Mouse (Mus musculus): Measurements from ENCODE around the gene Slc38a10.
A peak's percentile ranks its signal among the peaks of the same experiment; 100 is the strongest.

Gene Slc38a10

GRCm38 (mm10) chr11:120136796-120137624, 14.1 kb downstream of the Slc38a10 start:
- DNase-seq, result peak; percentile 62

DNA sequence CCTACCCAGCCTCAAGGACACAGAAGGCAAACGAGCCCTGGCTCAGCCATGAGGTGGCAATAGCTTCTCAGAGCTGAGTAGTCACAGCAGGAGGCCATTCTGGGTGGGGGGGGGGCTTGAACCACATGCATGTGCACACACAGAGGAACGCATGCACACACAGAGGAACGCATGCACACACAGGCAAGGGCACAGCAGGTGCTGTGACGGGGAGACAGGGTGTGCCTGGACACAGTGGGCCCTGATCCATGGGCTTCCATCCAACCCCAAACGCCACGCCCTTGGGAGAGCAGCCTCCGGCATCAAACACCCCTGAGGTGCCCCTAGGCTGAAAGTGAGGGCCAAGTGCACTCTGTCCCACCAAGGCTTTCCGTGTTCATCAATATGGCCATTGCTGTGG, 15.0 kb downstream of the Slc38a10 start:
- DNase-seq, result no peak

DNA sequence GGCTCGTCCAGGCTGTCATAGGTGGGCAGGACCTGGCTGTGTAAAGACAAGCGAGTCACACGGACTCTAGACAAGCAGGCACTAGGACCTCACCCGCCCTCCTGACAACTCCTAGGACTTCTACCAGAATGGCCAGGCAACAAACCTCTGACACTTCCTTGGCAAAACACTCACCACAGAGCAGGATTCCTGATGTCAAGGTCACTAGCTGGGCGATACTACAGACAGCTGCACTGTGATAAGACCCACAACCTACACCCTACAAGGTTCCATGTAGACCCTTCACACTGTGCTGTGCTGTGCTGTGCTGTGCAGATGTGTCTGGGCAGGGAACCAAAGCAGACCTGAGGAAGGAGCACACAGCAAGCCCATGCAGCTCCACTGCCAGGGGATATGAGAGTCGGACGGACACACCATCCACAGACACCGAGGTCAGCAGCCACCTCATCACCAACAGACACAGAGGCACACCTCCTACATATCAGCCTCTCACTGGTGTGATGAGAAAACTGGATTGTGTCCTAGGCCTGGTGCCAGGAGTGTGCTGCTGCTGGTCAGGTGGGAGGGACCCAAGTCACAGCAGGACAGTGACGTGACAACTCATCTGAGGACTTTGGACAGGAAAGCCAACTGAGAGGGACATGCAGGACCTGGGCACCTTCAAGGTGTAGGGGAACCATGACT, 16.2 kb downstream of the Slc38a10 start:
- no peak for DNase-seq

- no peak for DNase-seq
Observed at GRCm38 (mm10) chr11:120134148-120134547, 17.0 kb downstream of the Slc38a10 start.

DNA sequence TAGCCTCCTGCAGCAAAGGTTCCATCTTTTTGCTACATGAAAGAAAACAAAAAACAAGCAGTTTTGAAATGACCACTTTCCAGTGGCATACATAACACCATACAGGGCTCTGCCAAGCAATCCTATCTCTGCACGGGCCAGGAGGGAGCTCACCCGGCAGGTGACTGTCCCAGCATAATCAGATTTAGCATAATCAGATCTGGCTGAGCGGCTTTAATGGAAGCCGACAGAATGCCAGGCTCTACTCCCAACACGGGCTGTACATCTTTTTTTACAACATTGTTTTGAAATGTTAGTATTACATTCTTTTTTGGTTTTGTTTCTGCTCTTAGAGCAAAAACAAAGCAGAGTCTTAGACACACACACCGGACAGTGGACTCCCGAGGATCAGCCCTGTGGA, 21.9 kb downstream of the Slc38a10 start:
- DNase-seq, result no peak

GRCm38 (mm10) chr11:120126845-120127244, 24.3 kb downstream of the Slc38a10 start:
- DNase-seq, result no peak

GRCm38 (mm10) chr11:120122126-120122525, 29.0 kb downstream of the Slc38a10 start:
- DNase-seq, result no peak

- peak; percentile 85 for DNase-seq
Observed at GRCm38 (mm10) chr11:120120642-120121420, 30.3 kb downstream of the Slc38a10 start.

DNA sequence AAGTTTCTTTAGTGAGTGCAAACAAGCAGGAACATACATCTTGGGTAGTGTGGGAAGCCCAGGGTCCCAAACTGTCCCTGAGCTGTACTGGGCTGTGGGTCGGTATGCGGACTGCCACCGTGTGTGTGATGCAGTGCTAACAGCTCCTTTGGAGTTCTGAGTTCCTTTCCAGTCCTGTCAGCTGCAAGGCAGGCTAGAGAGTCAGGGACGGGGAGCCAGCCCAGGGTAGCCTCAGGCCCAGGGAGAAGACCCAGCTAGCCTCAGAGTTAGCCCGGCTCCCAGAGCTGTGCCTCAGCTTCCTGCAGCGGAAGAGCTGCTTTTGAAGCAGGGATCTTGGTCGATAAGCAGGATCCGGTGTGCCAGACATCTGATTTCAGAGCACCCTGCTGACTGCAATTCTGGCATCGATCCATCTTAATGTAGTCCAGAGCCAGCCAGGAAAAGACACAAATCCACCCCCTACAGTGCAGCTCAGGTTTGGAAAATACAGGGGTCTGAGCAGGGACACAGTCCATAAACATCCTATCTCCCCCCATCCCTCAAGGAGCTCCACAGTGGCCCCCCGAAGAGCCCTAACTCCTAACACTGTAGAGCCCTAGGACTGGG, 31.1 kb downstream of the Slc38a10 start:
- no peak for DNase-seq

- no peak for DNase-seq
Observed at GRCm38 (mm10) chr11:120119108-120119507, 32.0 kb downstream of the Slc38a10 start.

- DNase-seq, result no peak
Observed at GRCm38 (mm10) chr11:120117626-120118025, 33.5 kb downstream of the Slc38a10 start.

GRCm38 (mm10) chr11:120114488-120115215, 36.5 kb downstream of the Slc38a10 start:
- DNase-seq, result no peak

DNA sequence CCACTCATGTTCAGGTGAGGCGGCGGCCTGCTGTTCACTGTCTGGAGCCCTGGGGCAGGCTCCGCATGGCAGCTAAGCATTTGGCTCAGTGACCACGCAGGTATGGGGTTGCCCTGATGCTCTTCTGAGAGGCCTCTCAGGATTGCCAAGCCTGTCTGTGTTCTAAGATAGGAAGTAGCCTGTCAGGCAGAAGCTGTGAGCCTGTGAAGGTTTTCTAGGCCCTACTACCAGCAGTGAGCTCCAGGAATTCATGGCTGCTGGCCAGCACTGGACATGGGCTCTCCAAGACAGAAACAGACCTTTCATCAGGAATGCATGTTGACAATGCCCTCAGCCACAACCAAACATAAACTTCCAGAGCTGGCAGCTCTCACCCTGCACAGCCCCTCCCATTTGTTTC, 39.0 kb downstream of the Slc38a10 start:
- no peak for DNase-seq

- DNase-seq, result no peak
Observed at GRCm38 (mm10) chr11:120111033-120111432, 40.1 kb downstream of the Slc38a10 start.

- no peak for DNase-seq
Observed at GRCm38 (mm10) chr11:120110554-120110953, 40.6 kb downstream of the Slc38a10 start.

DNA sequence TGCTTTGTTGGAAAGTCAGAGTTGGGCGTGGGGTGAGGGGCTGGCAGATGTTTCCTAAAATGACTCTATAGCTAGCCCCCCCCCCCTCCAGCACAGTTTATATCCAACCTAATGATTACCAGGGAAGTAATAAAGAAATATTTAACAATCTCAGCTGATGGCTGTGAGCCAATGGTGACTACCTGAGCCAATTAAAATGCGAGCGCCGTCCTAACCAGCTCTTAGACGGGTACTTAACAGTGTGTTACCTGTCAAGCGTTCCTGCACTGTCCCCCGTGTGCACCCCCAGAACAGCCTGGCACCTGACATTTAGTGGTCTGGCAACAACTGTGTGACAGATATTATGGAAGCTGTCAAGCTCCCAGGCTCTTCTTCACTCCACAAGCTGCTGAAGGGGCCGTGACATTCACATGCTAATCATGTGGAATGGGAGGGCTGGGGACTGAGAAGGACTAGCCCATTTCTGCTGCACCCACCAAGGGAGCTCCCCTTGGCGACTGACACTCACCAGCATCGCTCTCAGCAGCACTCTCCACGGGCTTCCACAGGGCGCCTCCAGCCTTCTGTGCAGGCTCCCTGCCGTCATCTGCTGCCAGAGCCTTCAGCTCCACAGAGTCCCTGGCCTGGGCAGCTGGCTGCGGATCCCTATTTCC, 41.5 kb downstream of the Slc38a10 start:
- DNase-seq, result no peak

DNA sequence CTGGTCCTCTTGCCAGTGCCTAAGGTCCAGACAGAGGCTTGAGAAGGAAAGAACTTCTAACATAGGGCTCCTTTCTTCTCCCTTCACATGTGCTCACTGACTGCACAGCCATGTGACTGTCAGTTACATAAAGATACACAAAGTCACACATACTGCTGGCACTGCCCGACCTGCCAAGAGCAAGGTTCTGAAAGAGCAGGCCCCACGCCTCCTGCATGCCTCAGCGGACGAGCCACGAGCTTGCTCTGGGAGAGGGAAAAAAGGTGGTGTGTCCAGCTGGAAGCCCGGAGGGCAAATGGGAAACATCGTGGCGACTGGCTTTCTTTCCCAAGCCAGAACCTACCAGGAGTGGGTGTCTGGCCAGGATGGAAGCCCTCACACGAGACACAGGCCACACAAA, 43.4 kb downstream of the Slc38a10 start:
- no peak for DNase-seq

GRCm38 (mm10) chr11:120107026-120107425, 44.1 kb downstream of the Slc38a10 start:
- DNase-seq, result no peak

GRCm38 (mm10) chr11:120103431-120103997, 47.6 kb downstream of the Slc38a10 start:
- DNase-seq, result no peak

GRCm38 (mm10) chr11:120101036-120101435, 50.1 kb downstream of the Slc38a10 start:
- peak; percentile 68 for DNase-seq
